19 mouse cellular contexts compared by ENCODE assay signal in the genomic region with DNA sequence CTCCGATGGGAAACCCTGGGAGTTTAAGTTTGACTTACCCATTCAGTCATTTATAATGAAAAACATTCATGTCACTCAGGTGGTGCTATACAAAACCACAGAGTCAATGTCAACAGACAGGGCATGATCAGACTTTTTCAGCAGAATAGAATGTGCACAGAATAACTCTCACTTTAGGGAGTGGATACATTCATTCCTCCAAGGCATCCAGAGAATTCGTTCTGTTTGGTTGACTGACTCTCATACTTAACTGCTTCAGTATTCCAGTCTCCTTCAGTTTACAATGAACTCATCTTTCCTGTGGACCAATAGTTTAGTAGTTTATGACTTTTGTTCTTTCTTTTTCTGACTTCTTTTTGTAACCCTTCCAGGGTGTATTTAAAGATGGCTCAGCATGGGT.
"Had no signal": no experiment of that assay in that cellular context is flagged by ENCODE, and none has a peak within 500 bp of the region (broad histone marks: within the 10 kb centered on the region; RNA-seq: fewer than 3 reads in every experiment).

No protein-coding gene starts in this region.

- H3K4me2 ChIP-seq: lung, embryonic 14.5 days; midbrain, embryonic 12.5 days; neural tube, embryonic 13.5 days; neural tube, embryonic 15.5 days had no signal

- H3K36me3 ChIP-seq: midbrain, embryonic 10.5 days; midbrain, embryonic 12.5 days; neural tube, embryonic 13.5 days; neural tube, embryonic 15.5 days had no signal

- H3K9ac ChIP-seq: lung, embryonic 14.5 days; midbrain, embryonic 12.5 days; neural tube, embryonic 13.5 days; neural tube, embryonic 15.5 days had no signal

- H3K27ac ChIP-seq: midbrain, embryonic 10.5 days; midbrain, embryonic 12.5 days; neural tube, embryonic 13.5 days; neural tube, embryonic 15.5 days had no signal

- H3K9me3 ChIP-seq: midbrain, embryonic 10.5 days; midbrain, embryonic 12.5 days; neural tube, embryonic 13.5 days; neural tube, embryonic 15.5 days had no signal

- H3K4me1 ChIP-seq: midbrain, embryonic 10.5 days; midbrain, embryonic 12.5 days; neural tube, embryonic 13.5 days; neural tube, embryonic 15.5 days had no signal

- H3K4me3 ChIP-seq: midbrain, embryonic 10.5 days; midbrain, embryonic 12.5 days; myocyte; neural tube, embryonic 13.5 days; neural tube, embryonic 15.5 days had no signal

- DNase-seq: lung, adult 18-20 months; lung, embryonic 14.5 days; lung, postnatal 10 days; lung, postnatal 4 days; midbrain, embryonic 14.5 days; retina, postnatal 1 day; right cerebral cortex, adult 18-20 months; right cerebral cortex, postnatal 25 days; right cerebral cortex, postnatal 4 days; spleen, adult 18-20 months; thymus, adult 18-20 months; thymus, postnatal 14 days; thymus, postnatal 36 days had no signal

- H3K27me3 ChIP-seq: midbrain, embryonic 12.5 days; neural tube, embryonic 13.5 days; neural tube, embryonic 15.5 days had no signal

- ATAC-seq: midbrain, embryonic 16.5 days had no signal
